Mouse (Mus musculus) heart, embryonic 12.5 days (tissue): ENCODE measurements around the gene Cyth1. TPM values are rescaled to one million over a fixed set of nuclear protein-coding genes. Genes with fewer than 3 reads are reported as not detected.
A peak's percentile ranks its signal among the peaks of the same experiment; 100 is the strongest.

Experiments used
- ATAC-seq: fragments of 200-750 bp; cut with Nextera tagmentation; 2 replicates; pipeline ENCODE4 v1.8.0; 2017; ENCODE audit warnings: moderate TSS enrichment, moderate library complexity; ENCODE audit not compliant: insufficient number of reproducible peaks, low FRiP score
- H3K27ac ChIP-seq: fragments of 300-500 bp; sonication (generic); 2 replicates; pipeline ENCODE4 v1.5.1; 2016; ENCODE audit warnings: mild to moderate bottlenecking, moderate library complexity; ENCODE audit not compliant: poor library complexity, severe bottlenecking
- H3K27me3 ChIP-seq: fragments of 300-500 bp; sonication (generic); replicated peaks from 2 replicates; pipeline ENCODE4 v1.6.1; 2016; ENCODE audit warnings: mild to moderate bottlenecking, moderate library complexity
- H3K36me3 ChIP-seq: fragments of 300-500 bp; sonication (generic); 2 replicates; pipeline ENCODE4 v1.6.1; 2016; ENCODE audit warnings: mild to moderate bottlenecking, moderate library complexity
- H3K4me1 ChIP-seq: fragments of 300-500 bp; sonication (generic); replicated peaks from 2 replicates; pipeline ENCODE4 v1.6.1; 2016; ENCODE audit warnings: mild to moderate bottlenecking
- H3K4me2 ChIP-seq: fragments of 300-500 bp; sonication (generic); 2 replicates; pipeline ENCODE4 v1.6.1; 2016; ENCODE audit warnings: mild to moderate bottlenecking, moderate library complexity
- H3K4me3 ChIP-seq: fragments of 300-500 bp; sonication (generic); 2 replicates; pipeline ENCODE4 v1.5.1; 2016; ENCODE audit warnings: mild to moderate bottlenecking
- H3K9ac ChIP-seq: fragments of 300-500 bp; sonication (generic); 2 replicates; pipeline ENCODE4 v1.6.1; 2016; ENCODE audit warnings: mild to moderate bottlenecking, moderate library complexity
- H3K9me3 ChIP-seq: fragments of 300-500 bp; sonication (generic); replicated peaks from 2 replicates; pipeline ENCODE4 v1.6.1; 2016; ENCODE audit warnings: mild to moderate bottlenecking, moderate library complexity
- WGBS: fragments of 180-500 bp; shearing (Covaris S2); methylation state at CpG from one replicate; pipeline ENCODE4 v1.1.7; 2016; 5-methylcytosine and 5-hydroxymethylcytosine counted together
- polyA plus RNA-seq: library from polyadenylated mRNA; unstranded; fragments of >200 nt; fragmentation: Nextera tagmentation; extraction: Ambion mirVana; gene quantifications from 2 replicates; pipeline ENCODE4 v1.2.1, GENCODE M21; 2016

The Cyth1 gene
- polyA plus RNA-seq, 1 experiment from 2014 or later: 21.1 TPM

GRCm38 (mm10) chr11:118253447-118254158 is 5.2 kb upstream of the Cyth1 start:
- ATAC-seq: no peak
- Histone ChIP-seq H3K9me3 (no peaks in the 10 kb centered on the region), H3K36me3 (peaks cover 26% of the 10 kb centered on the region), H3K4me1 (peaks cover 31% of the 10 kb centered on the region), H3K4me3 (no peak overlapping the region), H3K27ac (no peak overlapping the region), H3K9ac (no peak overlapping the region), H3K4me2 (no peak overlapping the region), H3K27me3 (no peaks in the 10 kb centered on the region)
- 90% methylated on average over 7 of the region's 7 CpGs for WGBS

- peak overlapping the region; percentile 88 for H3K27ac ChIP-seq
- peak overlapping the region; percentile 51 for H3K9ac ChIP-seq
- H3K9me3 ChIP-seq: no peaks in the 10 kb centered on the region
- peak overlapping the region; percentile 86 for H3K4me3 ChIP-seq
- H3K27me3 ChIP-seq: no peaks in the 10 kb centered on the region
- H3K4me1 ChIP-seq: peaks cover 32% of the 10 kb centered on the region
- peak overlapping the region; percentile 64 for H3K4me2 ChIP-seq
- no peaks in the 10 kb centered on the region for H3K36me3 ChIP-seq
- under 1% methylated on average over 5 of the region's 5 CpGs for WGBS
- peak; percentile 7; the same call in 1 of the 2 replicates for ATAC-seq
Measured at GRCm38 (mm10) chr11:118249012-118249383, 606 bp upstream of the Cyth1 start.

DNA sequence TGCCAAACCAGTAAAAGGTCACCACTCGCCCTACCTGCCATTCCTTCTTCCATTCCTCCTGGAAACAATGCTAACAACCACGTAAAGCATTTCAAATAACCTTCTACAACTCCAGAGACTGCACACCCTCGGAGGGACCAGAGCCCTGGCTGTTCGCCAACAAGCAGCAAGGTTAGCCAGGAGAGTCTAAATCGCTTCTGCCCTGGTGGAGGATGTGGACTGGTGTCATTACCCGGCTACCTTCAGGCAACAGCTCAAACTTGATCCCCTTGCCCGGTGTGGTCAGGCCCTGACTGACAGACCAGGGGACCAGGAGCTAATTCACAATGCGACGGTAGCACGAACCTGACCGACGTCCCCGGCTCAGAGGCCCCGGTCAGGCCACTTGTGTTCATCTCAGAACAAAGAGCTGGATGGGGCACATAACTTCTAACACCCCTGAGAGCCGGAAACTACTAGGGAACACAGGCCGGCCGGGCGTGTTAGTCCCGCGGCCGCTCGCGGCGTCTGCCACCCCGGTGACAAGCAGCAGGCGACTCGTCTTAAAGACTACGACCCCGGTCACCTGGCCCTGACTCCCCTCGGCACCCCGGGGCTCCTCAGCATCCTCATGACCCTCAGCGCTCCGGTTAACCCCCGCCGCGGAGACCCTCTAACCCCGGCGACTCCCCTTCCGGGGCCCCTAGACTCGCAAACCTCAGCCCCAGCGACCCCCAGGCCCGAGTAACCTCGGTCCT is 865 bp downstream of the Cyth1 start:
- H3K9me3 ChIP-seq: no peaks in the 10 kb centered on the region
- peak overlapping the region; percentile 87 for H3K27ac ChIP-seq
- no peaks in the 10 kb centered on the region for H3K27me3 ChIP-seq
- H3K9ac ChIP-seq: peak overlapping the region; percentile 93
- peak overlapping the region; percentile 86 for H3K4me3 ChIP-seq
- ATAC-seq: 0 out of 2 replicates have a peak, but pooled peaks have one; percentile 2
- WGBS: 1% methylated on average over 43 of the region's 43 CpGs
- H3K4me1 ChIP-seq: peaks cover 29% of the 10 kb centered on the region
- H3K4me2 ChIP-seq: peak overlapping the region; percentile 81
- H3K36me3 ChIP-seq: no peaks in the 10 kb centered on the region

DNA sequence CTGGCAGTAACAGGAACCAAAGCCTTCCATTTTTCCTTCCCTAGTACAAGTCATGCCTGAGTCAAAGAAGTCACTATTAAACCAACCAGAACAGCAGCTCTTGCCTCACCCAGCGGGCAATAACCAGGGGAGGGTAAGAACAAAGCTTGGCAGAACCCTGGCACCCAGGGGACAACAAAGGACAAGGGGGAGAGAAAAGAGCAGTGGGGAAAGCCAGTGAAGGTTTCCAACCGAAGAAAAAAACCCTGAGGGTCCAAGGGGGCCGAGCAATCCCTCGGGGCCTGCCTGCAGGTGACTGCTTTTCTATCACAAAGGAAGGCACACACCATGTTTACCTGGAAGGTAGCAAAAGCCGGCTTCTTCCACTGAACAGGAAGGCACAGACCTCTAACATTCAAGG is 1.7 kb downstream of the Cyth1 start:
- peak overlapping the region; percentile 86 for H3K4me3 ChIP-seq

GRCm38 (mm10) chr11:118245130-118245529 is 3.3 kb downstream of the Cyth1 start:
- Histone ChIP-seq H3K36me3 (no peaks in the 10 kb centered on the region), H3K4me1 (peaks cover 44% of the 10 kb centered on the region), H3K9ac (no peak overlapping the region), H3K9me3 (no peaks in the 10 kb centered on the region), H3K4me3 (no peak overlapping the region), H3K27ac (no peak overlapping the region), H3K27me3 (no peaks in the 10 kb centered on the region), H3K4me2 (no peak overlapping the region)
- WGBS: 88% methylated on average over 2 of the region's 2 CpGs
- ATAC-seq: no peak

More for the DNA sequence above, 1.7 kb downstream of the Cyth1 start:
- Histone ChIP-seq H3K4me2 (peak overlapping the region; percentile 81), H3K9me3 (no peaks in the 10 kb centered on the region), H3K4me1 (peaks cover 34% of the 10 kb centered on the region), H3K27ac (peak overlapping the region; percentile 87), H3K27me3 (no peaks in the 10 kb centered on the region), H3K36me3 (no peaks in the 10 kb centered on the region), H3K9ac (peak overlapping the region; percentile 93)
- ATAC-seq: no peak
- WGBS: 68% methylated on average over 5 of the region's 5 CpGs

DNA sequence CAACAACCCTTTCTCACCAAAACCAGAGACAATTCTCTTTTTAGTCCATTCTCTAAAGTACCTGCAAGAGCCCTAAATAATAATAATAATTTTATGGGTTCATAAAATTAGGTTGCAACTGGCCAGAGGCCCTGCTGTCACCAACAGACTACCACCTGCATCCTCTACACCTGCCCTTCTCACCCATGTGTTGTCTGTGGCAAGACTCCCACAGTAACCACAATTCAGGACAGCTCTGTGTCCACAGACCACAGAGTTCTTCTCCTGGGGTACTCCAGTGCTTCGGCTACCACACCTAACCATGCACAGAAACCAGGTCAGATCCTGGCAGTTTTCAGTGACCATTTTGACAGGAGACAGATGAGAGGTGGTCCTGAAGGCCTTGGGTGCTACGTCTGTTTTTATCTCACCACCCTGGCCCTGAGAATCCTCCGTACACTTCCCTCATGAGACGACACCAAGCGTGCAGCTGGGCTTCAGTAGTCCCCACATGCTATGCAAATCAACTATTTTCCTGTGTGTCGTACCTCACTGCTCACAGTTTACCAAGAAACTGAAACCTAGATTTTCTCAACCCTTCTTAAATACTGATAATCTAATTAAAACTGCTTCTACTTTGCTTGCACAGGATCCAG is 4.6 kb downstream of the Cyth1 start:
- Histone ChIP-seq H3K27ac (no peak overlapping the region), H3K36me3 (no peaks in the 10 kb centered on the region), H3K9ac (no peak overlapping the region), H3K4me2 (no peak overlapping the region), H3K4me3 (no peak overlapping the region), H3K9me3 (no peaks in the 10 kb centered on the region), H3K4me1 (peaks cover 48% of the 10 kb centered on the region), H3K27me3 (no peaks in the 10 kb centered on the region)
- ATAC-seq: no peak
- WGBS: 76% methylated on average over 6 of the region's 6 CpGs

- no peak overlapping the region for H3K27ac ChIP-seq
- no peak overlapping the region for H3K4me2 ChIP-seq
- H3K9ac ChIP-seq: no peak overlapping the region
- no peaks in the 10 kb centered on the region for H3K27me3 ChIP-seq
- peaks cover 61% of the 10 kb centered on the region for H3K4me1 ChIP-seq
- WGBS: 69% methylated on average over 4 of the region's 4 CpGs
- no peaks in the 10 kb centered on the region for H3K9me3 ChIP-seq
- H3K4me3 ChIP-seq: no peak overlapping the region
- no peaks in the 10 kb centered on the region for H3K36me3 ChIP-seq
- ATAC-seq: no peak
Measured at GRCm38 (mm10) chr11:118242506-118242905, 5.9 kb downstream of the Cyth1 start.

DNA sequence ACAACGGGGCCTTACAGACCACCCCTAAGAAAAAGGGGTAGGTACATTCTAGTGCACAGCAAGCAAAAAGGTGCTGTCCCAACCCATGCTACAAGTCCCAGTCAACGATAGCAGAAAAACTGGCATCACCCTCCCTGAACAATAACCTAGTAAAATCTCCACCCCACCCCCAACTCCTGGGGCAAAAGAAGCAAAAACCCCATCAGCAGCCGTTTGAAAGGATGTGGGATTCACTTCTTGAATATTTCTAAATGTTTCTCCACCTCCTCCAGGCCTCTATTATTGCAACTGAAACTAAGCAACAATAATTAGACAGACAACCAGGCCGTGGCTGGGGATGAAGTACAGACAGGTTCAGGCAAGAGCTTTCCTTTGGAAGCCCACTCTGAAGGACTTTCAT is 8.0 kb downstream of the Cyth1 start:
- H3K27ac ChIP-seq: peak overlapping the region; percentile 39; the same call in 1 of the 2 replicates
- H3K4me1 ChIP-seq: peaks cover 63% of the 10 kb centered on the region
- WGBS: 71% methylated on average over 4 of the region's 4 CpGs
- no peaks in the 10 kb centered on the region for H3K9me3 ChIP-seq
- no peaks in the 10 kb centered on the region for H3K36me3 ChIP-seq
- no peak overlapping the region for H3K4me3 ChIP-seq
- H3K27me3 ChIP-seq: no peaks in the 10 kb centered on the region
- no peak for ATAC-seq
- peak overlapping the region; percentile 29; the same call in 1 of the 2 replicates for H3K9ac ChIP-seq
- H3K4me2 ChIP-seq: no peak overlapping the region

- Histone ChIP-seq H3K27ac (peak overlapping the region; percentile 39; the same call in 1 of the 2 replicates), H3K4me3 (no peak overlapping the region), H3K4me1 (peaks cover 66% of the 10 kb centered on the region), H3K36me3 (no peaks in the 10 kb centered on the region), H3K9ac (no peak overlapping the region), H3K9me3 (no peaks in the 10 kb centered on the region), H3K4me2 (peak overlapping the region; percentile 32), H3K27me3 (no peaks in the 10 kb centered on the region)
- 53% methylated on average over 14 of the region's 14 CpGs for WGBS
- no peak for ATAC-seq
Measured at GRCm38 (mm10) chr11:118239281-118240198, 8.9 kb downstream of the Cyth1 start.

DNA sequence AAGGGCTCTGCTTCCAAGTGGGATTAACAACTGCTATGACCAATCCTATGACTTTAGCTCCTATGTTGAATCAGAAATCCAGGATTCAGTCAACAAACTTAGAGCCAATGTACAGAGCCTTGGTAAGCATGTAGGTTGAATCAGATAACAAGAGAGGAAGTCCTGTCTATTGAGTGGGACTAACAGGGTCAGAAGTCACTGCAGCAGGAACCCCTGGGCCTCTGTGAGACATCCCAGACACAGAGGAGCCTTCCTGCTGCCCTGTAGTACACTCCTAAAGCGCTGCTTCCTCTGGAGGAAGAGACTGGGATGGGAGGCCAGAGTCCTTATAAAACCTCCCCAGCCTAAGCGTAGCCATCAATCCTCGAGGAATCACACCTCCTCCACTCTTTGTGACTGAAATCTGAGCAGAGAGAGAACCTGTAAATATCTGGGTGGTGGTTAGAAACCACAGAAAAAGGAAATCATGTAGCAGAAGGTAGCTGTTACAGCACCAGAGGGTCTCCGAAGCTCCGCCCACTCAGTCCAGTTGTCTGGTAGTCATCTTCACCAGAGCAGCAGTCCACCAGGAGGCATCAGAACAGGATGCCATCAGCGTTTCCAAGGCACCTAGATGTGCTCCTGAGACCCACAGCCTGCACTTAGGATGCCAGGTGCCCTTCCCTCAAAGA is 11.7 kb downstream of the Cyth1 start:
- no peak overlapping the region for H3K4me3 ChIP-seq
- peak; percentile 56; the same call in 1 of the 2 replicates for ATAC-seq
- no peaks in the 10 kb centered on the region for H3K36me3 ChIP-seq
- no peak overlapping the region for H3K9ac ChIP-seq
- H3K9me3 ChIP-seq: no peaks in the 10 kb centered on the region
- peaks cover 66% of the 10 kb centered on the region for H3K4me1 ChIP-seq
- no peak overlapping the region for H3K4me2 ChIP-seq
- H3K27ac ChIP-seq: peak overlapping the region; percentile 64
- no peaks in the 10 kb centered on the region for H3K27me3 ChIP-seq
- 42% methylated on average over 6 of the region's 6 CpGs for WGBS
